Mouse (Mus musculus): ENCODE results near the gene Il1b.

- no peak for TF ChIP-seq CTCF (IDR thresholded peaks at IDR 0.05)
- TF ChIP-seq EP300 (IDR thresholded peaks at IDR 0.05; ENCODE audit: insufficient read depth, low read depth, low read length), result no peak
- TF ChIP-seq POLR2A (IDR thresholded peaks at IDR 0.05; ENCODE audit: insufficient read depth, low read depth, low read length), result no peak
These were observed 3.7 kb downstream of the Il1b start for GRCm38 (mm10) chr2:129367246-129367645.
